Comparison of ENCODE assay signal across 13 mouse cellular contexts in the genomic region with DNA sequence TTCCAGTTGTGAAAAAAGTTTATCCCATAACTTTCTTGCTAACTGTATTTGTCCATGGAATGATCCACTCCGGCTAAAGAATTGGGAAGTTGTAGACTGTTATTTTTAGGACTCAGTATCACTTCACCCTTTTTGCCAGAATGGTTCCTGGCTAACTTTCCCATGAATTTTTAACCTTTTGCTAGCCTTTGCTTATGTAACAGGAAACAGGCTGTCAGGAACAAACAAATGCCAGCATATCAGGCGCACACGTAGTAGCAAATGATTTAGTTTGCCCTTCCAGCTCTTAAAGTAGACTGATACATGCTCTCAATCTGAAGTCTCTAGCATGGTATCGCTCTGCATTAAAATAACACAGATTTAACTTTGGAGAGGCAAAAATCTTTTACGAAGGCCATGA.
DNase-seq lines count a peak whose midpoint lies in the region; ATAC-seq and TF ChIP-seq lines count a peak whose summit lies in the region.
"Had no signal": no experiment of that assay in that cellular context is flagged by ENCODE, and none has a peak within 500 bp of the region (broad histone marks: within the 10 kb centered on the region; RNA-seq: fewer than 3 reads in every experiment).

No protein-coding gene starts in this region.

- peak overlapping the region; percentile 25; the same call in 1 of the 2 replicates for H3K27ac ChIP-seq in neural tube, embryonic 13.5 days (replicated peaks)
- H3K27ac ChIP-seq in neural tube, embryonic 15.5 days (replicated peaks): no peak overlapping the region
- H3K27ac ChIP-seq in heart, embryonic 15.5 days: peak overlapping the region; percentile 67
- no peak overlapping the region for H3K27ac ChIP-seq in thymus, adult 2 months (ENCODE audit: control insufficient read depth, insufficient read depth, low read length)
- no peak overlapping the region for H3K27ac ChIP-seq in hindbrain, embryonic 11.5 days (ENCODE audit: low read depth, low read length)
- H3K27ac ChIP-seq: embryonic facial prominence, embryonic 10.5 days; hindbrain, embryonic 12.5 days; limb, embryonic 15.5 days had no signal

- no peaks in the 10 kb centered on the region for H3K9me3 ChIP-seq in neural tube, embryonic 13.5 days
- no peaks in the 10 kb centered on the region for H3K9me3 ChIP-seq in neural tube, embryonic 15.5 days (replicated peaks)
- no peaks in the 10 kb centered on the region for H3K9me3 ChIP-seq in heart, embryonic 15.5 days (replicated peaks)
- H3K9me3 ChIP-seq in hindbrain, embryonic 11.5 days (ENCODE audit: control insufficient read depth, low read length): no peaks in the 10 kb centered on the region
- H3K9me3 ChIP-seq: embryonic facial prominence, embryonic 10.5 days; hindbrain, embryonic 12.5 days; limb, embryonic 15.5 days had no signal

- TF ChIP-seq CTCF in thymus, adult 2 months (IDR thresholded peaks at IDR 0.05; ENCODE audit: borderline replicate concordance, control insufficient read depth, extremely low read depth, insufficient read depth, low read length, poor library complexity): no peak

- WGBS in neural tube, embryonic 13.5 days: 87% methylated on average over 5 of the region's 5 CpGs
- 85% methylated on average over 5 of the region's 5 CpGs for WGBS in neural tube, embryonic 15.5 days
- 42% methylated on average over 5 of the region's 5 CpGs for WGBS in heart, embryonic 15.5 days
- WGBS in thymus, adult 2 months: 93% methylated on average over 5 of the region's 5 CpGs
- WGBS in hindbrain, embryonic 11.5 days: 87% methylated on average over 5 of the region's 5 CpGs

- no peak overlapping the region for H3K4me2 ChIP-seq in neural tube, embryonic 13.5 days
- H3K4me2 ChIP-seq in neural tube, embryonic 15.5 days: no peak overlapping the region
- H3K4me2 ChIP-seq in heart, embryonic 15.5 days: peak overlapping the region; percentile 36; the same call in 1 of the 2 replicates
- no peak overlapping the region for H3K4me2 ChIP-seq in hindbrain, embryonic 11.5 days (replicated peaks; ENCODE audit: low read depth, low read length)
- H3K4me2 ChIP-seq: hindbrain, embryonic 12.5 days; limb, embryonic 15.5 days had no signal

- no peak overlapping the region for H3K4me3 ChIP-seq in neural tube, embryonic 13.5 days
- H3K4me3 ChIP-seq in neural tube, embryonic 15.5 days (replicated peaks): no peak overlapping the region
- H3K4me3 ChIP-seq in heart, embryonic 15.5 days: peak overlapping the region; percentile 42
- H3K4me3 ChIP-seq in thymus, adult 2 months (ENCODE audit: control insufficient read depth, insufficient read depth, low read length): no peak overlapping the region
- no peak overlapping the region for H3K4me3 ChIP-seq in hindbrain, embryonic 11.5 days (ENCODE audit: low read depth, low read length)
- H3K4me3 ChIP-seq: embryonic facial prominence, embryonic 10.5 days; hindbrain, embryonic 12.5 days; limb, embryonic 15.5 days had no signal

- no peaks in the 10 kb centered on the region for H3K36me3 ChIP-seq in neural tube, embryonic 13.5 days
- H3K36me3 ChIP-seq in neural tube, embryonic 15.5 days: no peaks in the 10 kb centered on the region
- H3K36me3 ChIP-seq in heart, embryonic 15.5 days: no peaks in the 10 kb centered on the region
- H3K36me3 ChIP-seq in thymus, adult 2 months (ENCODE audit: control insufficient read depth, insufficient read depth, low read length): no peaks in the 10 kb centered on the region
- no peaks in the 10 kb centered on the region for H3K36me3 ChIP-seq in hindbrain, embryonic 11.5 days (ENCODE audit: control insufficient read depth, insufficient read depth, low read length)
- H3K36me3 ChIP-seq: embryonic facial prominence, embryonic 10.5 days; hindbrain, embryonic 12.5 days; limb, embryonic 15.5 days had no signal

- no peaks in the 10 kb centered on the region for H3K4me1 ChIP-seq in neural tube, embryonic 13.5 days (replicated peaks)
- no peaks in the 10 kb centered on the region for H3K4me1 ChIP-seq in neural tube, embryonic 15.5 days
- peaks cover 30% of the 10 kb centered on the region for H3K4me1 ChIP-seq in heart, embryonic 15.5 days (replicated peaks)
- H3K4me1 ChIP-seq in thymus, adult 2 months (replicated peaks; ENCODE audit: control insufficient read depth, insufficient read depth, low read length): no peaks in the 10 kb centered on the region
- H3K4me1 ChIP-seq in hindbrain, embryonic 11.5 days (replicated peaks; ENCODE audit: control insufficient read depth, insufficient read depth, low read length): no peaks in the 10 kb centered on the region
- H3K4me1 ChIP-seq: hindbrain, embryonic 12.5 days; limb, embryonic 15.5 days had no signal

- no peak overlapping the region for H3K9ac ChIP-seq in neural tube, embryonic 13.5 days
- no peak overlapping the region for H3K9ac ChIP-seq in neural tube, embryonic 15.5 days (replicated peaks)
- 0 out of 2 replicates have a peak overlapping the region, but pooled peaks have one; percentile 17 for H3K9ac ChIP-seq in heart, embryonic 15.5 days
- H3K9ac ChIP-seq in hindbrain, embryonic 11.5 days (ENCODE audit: low read depth, low read length): no peak overlapping the region
- H3K9ac ChIP-seq: hindbrain, embryonic 12.5 days; limb, embryonic 15.5 days had no signal

- ATAC-seq in neural tube, embryonic 13.5 days (ENCODE audit: low read depth): no peak
- no peak for ATAC-seq in neural tube, embryonic 15.5 days (ENCODE audit: low FRiP score)
- no peak for ATAC-seq in heart, embryonic 15.5 days (replicated peaks; ENCODE audit: insufficient number of reproducible peaks, insufficient read depth, low FRiP score, low read depth)
- no peak for ATAC-seq in hindbrain, embryonic 11.5 days (ENCODE audit: low FRiP score)

- no peaks in the 10 kb centered on the region for H3K27me3 ChIP-seq in neural tube, embryonic 13.5 days
- H3K27me3 ChIP-seq in neural tube, embryonic 15.5 days (replicated peaks): no peaks in the 10 kb centered on the region
- H3K27me3 ChIP-seq in heart, embryonic 15.5 days: no peaks in the 10 kb centered on the region
- H3K27me3 ChIP-seq in thymus, adult 2 months (ENCODE audit: control insufficient read depth, insufficient read depth, low read length): no peaks in the 10 kb centered on the region
- H3K27me3 ChIP-seq in hindbrain, embryonic 11.5 days (ENCODE audit: control insufficient read depth, insufficient read depth, low read length): no peaks in the 10 kb centered on the region
- H3K27me3 ChIP-seq: limb, embryonic 15.5 days had no signal

- peak; percentile 67 for DNase-seq in kidney, adult 9 months
- DNase-seq in kidney, adult 11 months: no peak
- peak; percentile 61 for DNase-seq in lung, postnatal 25 days (ENCODE audit: low spot score)
- no peak for DNase-seq in thymus, adult 2 months
- DNase-seq in hindbrain, embryonic 11.5 days (ENCODE audit: low spot score): no peak
- DNase-seq: cerebellum, adult 9-11 months; right cerebral cortex, postnatal 14 days had no signal

- no peak for TF ChIP-seq POLR2A in thymus, adult 2 months (IDR thresholded peaks at IDR 0.05; ENCODE audit: control insufficient read depth, extremely low read depth, insufficient read depth, low read length, poor library complexity)

Comparison
In these comparisons a context has a peak if more than half of its experiments do, and no peak if none do; other contexts are left out.
1. DNase-seq: peak in kidney, adult 9 months (single experiment) and lung, postnatal 25 days (single experiment); none in kidney, adult 11 months (single experiment), thymus, adult 2 months (single experiment) and hindbrain, embryonic 11.5 days (single experiment).
2. H3K27ac ChIP-seq: peak in neural tube, embryonic 13.5 days (single experiment) and heart, embryonic 15.5 days (single experiment); none in neural tube, embryonic 15.5 days (single experiment), thymus, adult 2 months (single experiment) and hindbrain, embryonic 11.5 days (single experiment).